Mouse (Mus musculus): ENCODE measurements around the gene Foxl2. TPM values are rescaled to one million over a fixed set of nuclear protein-coding genes. Genes with fewer than 3 reads are reported as not detected.

Gene Foxl2
- polyA plus RNA-seq, 1 experiment from 2014 or later, result 1.7 TPM

GRCm38 (mm10) chr9:98974898-98975297 lies 19.8 kb downstream of the Foxl2 start:
- H3K36me3 ChIP-seq (ENCODE audit: control insufficient read depth, insufficient read depth, low read length), result no peaks in the 10 kb centered on the region
- H3K9ac ChIP-seq (ENCODE audit: low read length), result no peak overlapping the region
- H3K4me2 ChIP-seq (ENCODE audit: low read depth, low read length, severe bottlenecking), result no peak overlapping the region
- peaks cover 54% of the 10 kb centered on the region for H3K27me3 ChIP-seq (ENCODE audit: control insufficient read depth, insufficient read depth, low read length)
- peaks cover 5% of the 10 kb centered on the region; the same call in 1 of the 2 replicates for H3K4me1 ChIP-seq (replicated peaks; ENCODE audit: control insufficient read depth, insufficient read depth, low read length)
- no peaks in the 10 kb centered on the region for H3K9me3 ChIP-seq (ENCODE audit: control insufficient read depth, low read length)
- H3K27ac ChIP-seq (ENCODE audit: low read depth, low read length), result no peak overlapping the region
- no peak overlapping the region for H3K4me3 ChIP-seq (ENCODE audit: low read depth, low read length)
- ATAC-seq (replicated peaks; ENCODE audit: low FRiP score) (no peak), DNase-seq (ENCODE audit: low spot score) (no peak)
- WGBS, result 27% methylated on average over 2 of the region's 2 CpGs

DNA sequence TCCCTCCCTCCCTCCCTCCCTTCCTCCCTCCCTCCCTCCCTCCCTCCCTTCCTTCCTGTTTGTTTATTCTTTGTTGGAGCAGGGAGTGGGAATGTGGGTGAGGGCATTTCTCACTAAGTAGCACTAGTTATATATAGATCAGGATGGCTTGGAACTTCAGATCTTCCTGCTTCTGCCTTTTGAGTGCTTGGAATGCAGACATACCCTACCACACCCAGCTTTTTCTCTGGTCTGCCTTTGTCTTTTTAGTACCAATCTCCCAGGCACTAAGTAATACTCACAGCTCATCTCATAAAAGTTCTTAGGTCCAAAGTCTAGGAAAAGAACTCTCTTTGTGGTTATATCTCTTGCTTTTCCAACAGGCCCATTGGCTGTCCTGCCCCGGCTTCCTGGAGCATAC lies 21.0 kb downstream of the Foxl2 start:
- no peak overlapping the region for H3K9ac ChIP-seq (ENCODE audit: low read length)
- H3K9me3 ChIP-seq (ENCODE audit: control insufficient read depth, low read length), result no peaks in the 10 kb centered on the region
- H3K4me1 ChIP-seq (replicated peaks; ENCODE audit: control insufficient read depth, insufficient read depth, low read length), result peaks cover 5% of the 10 kb centered on the region; the same call in 1 of the 2 replicates
- H3K4me2 ChIP-seq (ENCODE audit: low read depth, low read length, severe bottlenecking), result no peak overlapping the region
- H3K36me3 ChIP-seq (ENCODE audit: control insufficient read depth, insufficient read depth, low read length), result no peaks in the 10 kb centered on the region
- WGBS, result 97% methylated on average over 1 of the region's 1 CpGs
- H3K4me3 ChIP-seq (ENCODE audit: low read depth, low read length), result no peak overlapping the region
- DNase-seq (ENCODE audit: low spot score) (no peak), ATAC-seq (replicated peaks; ENCODE audit: low FRiP score) (no peak)
- peaks cover 42% of the 10 kb centered on the region for H3K27me3 ChIP-seq (ENCODE audit: control insufficient read depth, insufficient read depth, low read length)
- H3K27ac ChIP-seq (ENCODE audit: low read depth, low read length), result no peak overlapping the region

DNA sequence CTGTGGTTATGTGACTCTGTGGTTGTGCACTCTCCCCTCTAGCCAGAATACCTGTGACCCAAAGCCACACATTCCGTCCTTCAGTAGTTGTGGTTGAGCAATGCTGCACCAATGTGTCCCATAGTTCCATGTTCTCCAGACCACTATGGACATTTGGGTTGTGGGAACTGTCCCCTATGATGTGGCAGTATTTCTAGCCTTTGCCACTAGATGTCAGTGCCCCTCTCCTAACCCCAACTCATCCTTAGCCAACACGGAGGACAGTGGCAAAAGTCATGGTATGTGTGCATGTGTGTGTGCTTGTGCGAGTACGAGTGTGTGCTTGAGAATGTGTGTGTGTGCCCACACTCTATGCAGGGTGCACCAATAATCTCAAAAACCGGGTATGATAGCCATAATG lies 21.4 kb downstream of the Foxl2 start:
- ATAC-seq (replicated peaks; ENCODE audit: low FRiP score) (no peak), DNase-seq (ENCODE audit: low spot score) (no peak)
- no peak overlapping the region for H3K9ac ChIP-seq (ENCODE audit: low read length)
- H3K4me3 ChIP-seq (ENCODE audit: low read depth, low read length), result no peak overlapping the region
- H3K9me3 ChIP-seq (ENCODE audit: control insufficient read depth, low read length), result no peaks in the 10 kb centered on the region
- 46% methylated on average over 5 of the region's 5 CpGs for WGBS
- H3K4me1 ChIP-seq (replicated peaks; ENCODE audit: control insufficient read depth, insufficient read depth, low read length), result peaks cover 5% of the 10 kb centered on the region; the same call in 1 of the 2 replicates
- H3K4me2 ChIP-seq (ENCODE audit: low read depth, low read length, severe bottlenecking), result no peak overlapping the region
- no peak overlapping the region for H3K27ac ChIP-seq (ENCODE audit: low read depth, low read length)
- peaks cover 39% of the 10 kb centered on the region for H3K27me3 ChIP-seq (ENCODE audit: control insufficient read depth, insufficient read depth, low read length)
- no peaks in the 10 kb centered on the region for H3K36me3 ChIP-seq (ENCODE audit: control insufficient read depth, insufficient read depth, low read length)

DNA sequence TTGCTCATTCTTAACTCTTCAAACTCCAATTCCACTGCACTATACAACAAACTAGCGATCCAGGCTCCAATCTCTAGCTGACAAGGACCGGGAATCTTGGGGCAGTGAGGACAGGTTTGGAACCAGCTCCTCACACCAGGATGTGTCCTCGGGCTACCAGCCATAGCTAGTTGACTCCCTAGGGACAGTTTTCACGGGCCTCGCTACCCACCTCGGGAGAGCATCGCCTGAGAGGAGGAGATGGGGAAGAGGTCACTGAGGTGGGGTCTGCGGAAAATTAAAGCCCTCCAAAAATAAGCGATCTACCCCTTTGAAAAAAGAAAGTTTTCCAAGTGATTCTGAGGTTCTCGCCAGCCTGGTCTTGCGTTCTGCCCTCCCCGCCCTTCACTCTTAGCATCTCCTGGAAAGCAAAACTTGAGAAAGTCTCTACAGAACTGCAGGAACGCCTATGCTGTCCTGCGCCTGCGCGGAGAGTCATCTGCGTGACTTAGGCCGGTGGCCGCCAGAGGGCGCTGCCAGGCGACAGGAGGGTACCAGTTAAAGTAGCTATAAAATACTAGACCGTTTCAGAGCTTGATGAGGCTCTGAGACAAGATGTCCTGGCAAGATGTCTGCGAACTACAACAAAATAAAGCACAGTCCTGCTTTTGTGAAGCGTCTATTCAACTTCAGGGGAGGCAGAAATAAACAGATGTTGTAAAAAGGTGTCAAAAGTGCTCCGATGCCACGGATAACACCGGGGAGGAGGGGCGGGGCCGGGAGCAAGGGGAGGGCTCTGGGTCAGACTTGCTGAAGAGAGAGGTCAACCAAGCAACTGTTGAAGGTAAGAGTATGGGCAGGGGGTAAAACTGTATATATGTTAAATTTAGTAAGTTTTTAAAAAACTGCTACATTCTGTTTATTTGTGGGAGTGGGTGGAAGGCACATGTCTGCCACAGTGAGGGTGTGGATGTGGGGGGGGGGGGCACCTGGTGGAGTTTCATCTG lies 24.6 kb downstream of the Foxl2 start:
- Histone ChIP-seq H3K4me2 (ENCODE audit: low read depth, low read length, severe bottlenecking) (peak overlapping the region; percentile 54), H3K9ac (ENCODE audit: low read length) (peak overlapping the region; percentile 35), H3K36me3 (ENCODE audit: control insufficient read depth, insufficient read depth, low read length) (no peaks in the 10 kb centered on the region), H3K4me1 (replicated peaks; ENCODE audit: control insufficient read depth, insufficient read depth, low read length) (0 out of 2 replicates have a peak, but pooled peaks cover 2% of the 10 kb centered on the region), H3K27ac (ENCODE audit: low read depth, low read length) (no peak overlapping the region), H3K9me3 (ENCODE audit: control insufficient read depth, low read length) (no peaks in the 10 kb centered on the region), H3K4me3 (ENCODE audit: low read depth, low read length) (peak overlapping the region; percentile 28), H3K27me3 (ENCODE audit: control insufficient read depth, insufficient read depth, low read length) (peaks cover 14% of the 10 kb centered on the region)
- DNase-seq (ENCODE audit: low spot score) (peak; percentile 95), ATAC-seq (replicated peaks; ENCODE audit: low FRiP score) (peak; percentile 83)
- WGBS, result 5% methylated on average over 29 of the region's 29 CpGs

DNA sequence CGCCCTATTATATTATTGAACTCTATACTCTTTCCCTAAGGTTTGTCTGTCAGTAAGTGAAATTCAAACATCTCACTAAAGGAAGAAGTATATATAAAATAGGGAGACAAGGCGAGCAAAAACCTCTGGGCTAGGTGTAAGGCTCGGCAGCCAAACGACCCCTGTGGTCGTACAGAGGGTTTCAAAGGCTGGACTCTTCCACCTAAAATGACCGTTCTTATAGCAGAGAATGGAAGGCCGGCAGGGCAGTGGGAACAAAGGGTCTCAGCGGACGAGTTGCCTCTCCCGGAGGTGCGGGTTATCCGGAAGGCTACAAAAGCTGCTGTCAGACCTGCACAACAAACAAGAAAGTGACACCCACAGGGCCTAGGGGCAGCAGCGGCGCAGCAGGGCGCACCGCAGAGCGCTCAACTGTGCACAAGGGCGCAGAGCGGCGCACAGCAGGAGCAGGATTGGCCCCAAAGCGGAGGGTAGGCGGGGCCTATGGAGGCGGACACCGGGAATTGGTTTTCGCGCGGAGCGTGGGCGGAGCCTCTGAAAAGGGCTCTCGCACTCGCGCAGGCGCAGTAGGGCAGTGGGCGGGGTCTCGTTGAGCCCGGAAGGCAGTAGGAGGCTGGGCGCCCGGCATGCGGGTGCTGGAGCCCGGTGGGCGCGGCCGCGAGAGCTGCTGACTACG lies 30.9 kb downstream of the Foxl2 start, which contains the start of gene Faim:
TSS of gene Faim (plus strand) at position 574 of the 676 bp plus-strand sequence.
- DNase-seq (ENCODE audit: low spot score) (peak; percentile 100), ATAC-seq (replicated peaks; ENCODE audit: low FRiP score) (peak; percentile 97)
- WGBS, result 2% methylated on average over 45 of the region's 45 CpGs
- H3K4me3 ChIP-seq (ENCODE audit: low read depth, low read length), result peak within 1 kb of the TSS; percentile 55
- no peaks in the 10 kb centered on the region for H3K36me3 ChIP-seq (ENCODE audit: control insufficient read depth, insufficient read depth, low read length)
- no peak within 1 kb of the TSS for H3K27ac ChIP-seq (ENCODE audit: low read depth, low read length)
- peak within 1 kb of the TSS; percentile 58 for H3K9ac ChIP-seq (ENCODE audit: low read length)
- H3K27me3 ChIP-seq (ENCODE audit: control insufficient read depth, insufficient read depth, low read length), result no peaks in the 10 kb centered on the region; the same call in 1 of the 2 replicates
- H3K4me2 ChIP-seq (ENCODE audit: low read depth, low read length, severe bottlenecking), result peak within 1 kb of the TSS; percentile 83
- H3K4me1 ChIP-seq (replicated peaks; ENCODE audit: control insufficient read depth, insufficient read depth, low read length), result peaks cover 4% of the 10 kb centered on the region; the same call in 1 of the 2 replicates
- no peaks in the 10 kb centered on the region for H3K9me3 ChIP-seq (ENCODE audit: control insufficient read depth, low read length)

DNA sequence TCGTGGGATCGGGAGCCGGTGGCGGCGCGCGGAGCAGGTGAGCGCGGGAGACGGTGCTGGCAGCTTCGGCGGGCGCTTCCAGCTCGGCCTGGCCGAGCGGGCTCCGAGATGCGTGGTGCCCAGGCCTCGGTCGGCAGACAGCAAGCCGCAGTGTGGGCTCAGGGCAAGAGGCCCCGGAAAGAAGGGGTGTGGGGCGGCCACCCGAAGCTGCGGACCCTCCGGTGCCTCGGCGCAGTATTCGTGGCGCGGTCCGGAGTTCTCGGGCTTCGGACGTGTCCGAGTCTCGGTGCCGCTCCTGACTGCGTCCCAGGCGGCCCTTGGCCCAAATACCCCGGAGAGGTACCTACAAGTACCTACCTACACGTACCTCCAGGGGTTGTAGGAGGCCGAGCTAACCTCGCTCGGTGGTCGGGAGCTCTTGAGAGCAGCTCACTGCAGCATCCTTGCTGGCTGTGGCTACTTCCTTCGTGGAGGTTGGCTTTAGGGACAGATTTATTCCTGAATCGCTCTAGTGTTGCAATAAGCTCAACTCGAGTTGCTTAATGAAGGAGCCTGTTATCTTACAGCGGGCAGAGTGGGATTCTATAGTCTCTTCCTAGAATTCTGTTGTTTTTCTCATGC lies 31.5 kb downstream of the Foxl2 start:
- peaks cover 4% of the 10 kb centered on the region; the same call in 1 of the 2 replicates for H3K4me1 ChIP-seq (replicated peaks; ENCODE audit: control insufficient read depth, insufficient read depth, low read length)
- peak overlapping the region; percentile 55 for H3K4me3 ChIP-seq (ENCODE audit: low read depth, low read length)
- no peaks in the 10 kb centered on the region; the same call in 1 of the 2 replicates for H3K27me3 ChIP-seq (ENCODE audit: control insufficient read depth, insufficient read depth, low read length)
- peak overlapping the region; percentile 83 for H3K4me2 ChIP-seq (ENCODE audit: low read depth, low read length, severe bottlenecking)
- ATAC-seq (replicated peaks; ENCODE audit: low FRiP score) (peak; percentile 79), DNase-seq (ENCODE audit: low spot score) (no peak)
- no peaks in the 10 kb centered on the region for H3K36me3 ChIP-seq (ENCODE audit: control insufficient read depth, insufficient read depth, low read length)
- H3K27ac ChIP-seq (ENCODE audit: low read depth, low read length), result no peak overlapping the region
- no peaks in the 10 kb centered on the region for H3K9me3 ChIP-seq (ENCODE audit: control insufficient read depth, low read length)
- peak overlapping the region; percentile 58 for H3K9ac ChIP-seq (ENCODE audit: low read length)
- WGBS, result under 1% methylated on average over 50 of the region's 50 CpGs

DNA sequence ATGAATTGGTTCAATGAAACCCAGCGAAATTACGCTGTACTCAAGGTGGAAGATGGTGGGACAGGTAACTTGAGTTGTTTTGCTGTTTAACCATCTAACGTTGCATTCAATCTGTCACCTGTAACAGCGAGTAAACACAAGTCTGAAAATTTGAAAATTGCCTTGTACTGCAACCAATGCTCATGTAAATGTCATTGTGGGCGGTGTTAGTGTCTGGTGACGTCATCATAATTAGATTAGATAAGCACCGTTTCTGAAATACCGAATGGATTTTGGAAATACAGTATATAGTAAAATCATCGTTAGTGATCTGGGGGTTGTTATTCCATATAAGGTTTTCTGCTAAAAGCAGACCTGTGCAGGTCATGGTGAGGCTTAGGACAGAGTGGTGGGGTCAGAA lies 32.0 kb downstream of the Foxl2 start:
- ATAC-seq (replicated peaks; ENCODE audit: low FRiP score), result no peak
- H3K27ac ChIP-seq (ENCODE audit: low read depth, low read length), result no peak overlapping the region

GRCm38 (mm10) chr9:98994103-98994502 lies 39.0 kb downstream of the Foxl2 start:
- DNase-seq (ENCODE audit: low spot score), result no peak
- 88% methylated on average over 4 of the region's 4 CpGs for WGBS
- Histone ChIP-seq H3K36me3 (ENCODE audit: control insufficient read depth, insufficient read depth, low read length) (no peaks in the 10 kb centered on the region), H3K4me1 (replicated peaks; ENCODE audit: control insufficient read depth, insufficient read depth, low read length) (no peaks in the 10 kb centered on the region), H3K9me3 (ENCODE audit: control insufficient read depth, low read length) (no peaks in the 10 kb centered on the region), H3K4me2 (ENCODE audit: low read depth, low read length, severe bottlenecking) (no peak overlapping the region), H3K9ac (ENCODE audit: low read length) (no peak overlapping the region), H3K27ac (ENCODE audit: low read depth, low read length) (no peak overlapping the region), H3K4me3 (ENCODE audit: low read depth, low read length) (no peak overlapping the region), H3K27me3 (ENCODE audit: control insufficient read depth, insufficient read depth, low read length) (no peaks in the 10 kb centered on the region)
- ATAC-seq (replicated peaks; ENCODE audit: low FRiP score), result no peak

More for the DNA sequence above, 32.0 kb downstream of the Foxl2 start:
- Histone ChIP-seq H3K4me3 (ENCODE audit: low read depth, low read length) (peak overlapping the region; percentile 55), H3K27me3 (ENCODE audit: control insufficient read depth, insufficient read depth, low read length) (no peaks in the 10 kb centered on the region; the same call in 1 of the 2 replicates), H3K4me1 (replicated peaks; ENCODE audit: control insufficient read depth, insufficient read depth, low read length) (peaks cover 4% of the 10 kb centered on the region; the same call in 1 of the 2 replicates), H3K9ac (ENCODE audit: low read length) (peak overlapping the region; percentile 58), H3K36me3 (ENCODE audit: control insufficient read depth, insufficient read depth, low read length) (no peaks in the 10 kb centered on the region), H3K4me2 (ENCODE audit: low read depth, low read length, severe bottlenecking) (peak overlapping the region; percentile 83), H3K9me3 (ENCODE audit: control insufficient read depth, low read length) (no peaks in the 10 kb centered on the region)
- 56% methylated on average over 9 of the region's 9 CpGs for WGBS
- DNase-seq (ENCODE audit: low spot score), result no peak
